Mouse (Mus musculus) cerebellum, postnatal 36 days (tissue): ENCODE measurements around the gene Phlda2.
A peak's percentile ranks its signal among the peaks of the same experiment; 100 is the strongest.

Source experiments
- DNase-seq, 2 experiments: peaks; one replicate each; pipeline ENCODE4 v3.0.0; 2021 to 2022; ENCODE audit warnings: mixed read lengths in 2 of 2

The Phlda2 gene

GRCm38 (mm10) chr7:143501643-143502417 is 1.1 kb downstream of the Phlda2 start:
- peak; percentile 10 to 15 for DNase-seq

DNA sequence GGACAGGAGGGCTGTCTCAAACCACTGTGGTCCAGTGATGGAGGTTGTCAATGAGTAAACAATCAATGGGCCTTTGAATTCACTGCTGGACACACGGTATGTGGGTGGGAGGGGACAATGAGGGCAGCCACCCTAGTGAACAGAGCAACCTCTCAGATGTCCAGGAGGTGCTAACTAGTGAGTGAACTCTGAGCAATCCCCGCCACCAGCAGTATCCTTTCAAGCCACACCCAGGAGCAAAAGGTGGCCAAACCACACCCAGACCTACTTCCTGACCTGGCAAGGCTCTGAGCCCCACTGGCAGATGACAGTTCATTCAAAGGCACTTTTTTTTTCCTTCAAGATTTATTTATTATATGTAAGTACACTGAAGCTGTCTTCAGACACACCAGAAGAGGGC is 2.0 kb downstream of the Phlda2 start:
- DNase-seq = no peak

DNA sequence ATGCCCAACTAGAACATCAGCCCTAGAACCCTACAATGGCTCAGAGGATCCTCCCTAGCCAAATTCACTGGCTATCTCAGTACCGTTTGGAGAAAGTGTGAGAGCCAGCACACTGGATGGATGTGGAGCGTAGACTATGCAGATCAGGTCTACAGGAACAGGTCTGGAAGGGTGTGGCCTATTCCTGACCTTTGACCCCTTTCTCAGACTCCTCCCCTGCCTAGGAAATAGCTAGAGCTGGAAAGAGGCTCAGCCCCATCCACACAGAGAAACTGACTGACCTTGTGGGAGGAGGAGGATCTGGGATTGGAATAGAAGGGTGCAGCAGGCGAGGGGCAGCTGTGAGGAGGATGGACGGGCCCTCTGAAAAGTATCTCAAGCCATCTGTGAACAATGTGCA is 4.4 kb downstream of the Phlda2 start:
- no peak for DNase-seq

DNA sequence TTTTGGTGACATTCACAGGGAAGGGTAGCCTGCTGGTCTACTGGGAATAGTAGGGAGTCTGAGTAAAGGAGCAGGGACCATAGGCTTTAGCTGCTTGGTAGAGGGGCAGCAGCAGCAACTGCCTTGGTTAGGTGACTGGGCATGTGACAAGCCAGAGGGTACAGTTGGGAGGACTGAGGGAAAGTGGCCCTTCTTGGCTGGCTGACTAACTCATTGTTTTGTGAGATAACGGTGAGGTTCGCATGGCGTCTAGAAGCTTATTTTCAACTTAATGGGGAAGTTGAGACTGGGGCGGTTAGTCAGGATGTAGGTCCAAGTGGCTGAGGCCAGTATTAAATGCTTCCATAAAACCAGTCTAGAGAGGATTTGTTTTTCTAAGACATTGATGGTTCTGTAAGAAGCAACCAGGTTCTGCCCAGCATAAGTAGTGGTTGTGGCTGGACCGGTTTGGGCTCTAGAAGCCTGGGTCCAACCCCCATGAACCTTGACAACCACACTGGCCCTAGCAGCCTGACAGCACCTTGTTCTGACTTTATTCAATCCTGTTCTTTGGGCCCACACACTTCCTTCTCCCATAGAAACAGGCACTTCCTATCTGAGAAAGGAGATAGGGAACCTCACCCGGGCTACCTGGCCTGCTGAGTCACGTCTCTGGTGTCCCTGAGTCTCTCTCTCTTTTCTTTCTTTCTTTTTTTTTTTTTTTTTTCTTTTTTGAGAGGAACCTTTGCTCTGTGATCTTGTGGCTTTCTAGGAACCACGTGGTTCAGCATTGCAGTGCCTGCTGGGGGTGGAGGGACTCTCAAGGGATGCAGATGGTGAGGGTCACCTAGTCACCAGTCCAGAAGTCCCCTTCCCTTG is 7.6 kb downstream of the Phlda2 start:
- no peak for DNase-seq

DNA sequence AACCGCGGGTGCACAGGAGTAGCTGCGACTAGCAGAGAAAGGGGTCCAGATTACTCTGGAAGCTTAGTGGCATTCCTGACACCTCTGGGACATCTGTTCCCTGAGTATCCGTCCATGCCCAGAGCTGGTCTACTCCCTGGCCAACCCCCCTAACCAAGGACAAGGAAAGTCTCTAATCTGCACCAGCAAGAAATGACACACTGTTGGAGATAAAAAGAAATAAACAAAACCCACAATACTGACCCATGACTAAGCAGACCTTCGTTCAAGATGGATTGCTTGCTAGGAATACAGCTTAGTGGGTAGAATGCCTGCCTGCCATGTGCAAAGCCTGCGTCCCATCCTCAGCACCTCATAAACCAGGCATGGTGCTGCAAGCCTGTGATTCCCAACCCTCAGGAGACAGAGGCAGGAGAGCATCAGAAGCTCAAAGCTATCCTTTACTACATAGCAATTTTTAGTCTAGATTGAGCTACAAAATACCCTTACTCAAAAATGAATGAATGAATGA is 9.3 kb downstream of the Phlda2 start:
- no peak for DNase-seq

DNA sequence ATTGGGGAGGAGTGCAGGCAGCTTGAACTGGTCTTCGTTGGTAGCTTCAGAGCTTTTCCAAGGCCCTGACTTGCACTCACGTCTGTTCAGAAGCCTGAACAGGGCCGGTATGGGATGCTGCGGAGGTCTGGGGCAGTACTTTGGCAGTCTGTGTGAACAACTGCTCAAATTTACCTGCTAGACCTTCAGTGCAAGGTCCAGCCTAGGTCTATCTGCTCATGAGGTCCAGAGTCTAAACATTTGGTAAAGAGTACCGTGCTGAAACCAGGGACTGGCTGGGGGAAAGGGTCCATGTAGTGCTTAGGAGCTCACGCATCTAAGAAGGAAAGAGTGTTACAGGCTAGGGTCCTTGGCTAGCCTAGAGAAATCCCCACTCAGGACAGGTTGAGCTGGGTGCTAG is 13.2 kb downstream of the Phlda2 start:
- DNase-seq = no peak

DNA sequence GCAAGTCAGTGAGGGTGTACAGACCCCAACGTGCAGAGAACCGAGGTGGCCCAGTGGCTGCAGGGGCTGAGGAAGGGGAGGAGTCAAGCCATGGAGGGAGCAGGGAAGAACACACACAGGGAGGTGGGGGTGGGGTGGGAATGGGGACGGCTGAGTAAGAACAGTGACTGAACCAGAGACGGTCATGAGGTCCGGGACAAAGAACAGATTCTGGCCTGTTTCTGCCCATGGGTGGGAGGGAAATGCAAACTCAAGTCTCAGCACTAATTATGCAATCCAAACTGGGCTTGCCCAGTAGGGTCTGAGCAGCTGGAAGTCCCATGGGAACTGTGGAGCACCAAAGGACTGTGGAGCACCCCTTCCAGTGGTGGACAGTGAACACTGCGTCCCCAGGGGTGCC is 20.4 kb downstream of the Phlda2 start:
- no peak for DNase-seq

DNA sequence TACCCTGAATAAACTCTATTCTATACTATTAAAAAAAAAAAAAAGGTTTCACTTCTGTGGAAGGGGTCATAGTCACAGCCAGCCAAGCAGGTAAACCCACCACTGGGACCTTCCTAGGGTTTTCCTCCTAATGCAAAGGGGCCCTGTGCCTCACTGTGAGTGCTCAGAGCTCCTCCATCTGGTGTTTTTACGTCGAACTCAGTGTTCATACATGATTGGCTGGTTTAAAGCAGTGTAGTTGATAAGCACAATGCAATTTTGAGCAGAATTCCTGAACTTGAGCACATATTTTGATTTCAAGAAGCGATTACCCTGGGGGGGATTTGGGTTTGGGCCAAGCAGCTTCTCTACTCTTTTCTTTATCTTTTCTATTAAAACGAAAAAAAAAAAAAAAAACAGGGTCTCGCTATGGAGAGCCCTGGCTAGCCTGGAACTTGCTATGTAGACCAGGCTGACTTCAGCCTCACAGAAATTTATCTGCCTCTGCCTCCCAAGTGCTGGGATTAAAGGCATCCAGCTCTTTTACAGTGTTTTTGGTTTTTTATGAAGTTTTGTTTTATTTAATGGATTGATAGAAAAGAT is 21.1 kb downstream of the Phlda2 start:
- DNase-seq = no peak

GRCm38 (mm10) chr7:143480498-143480897 is 22.5 kb downstream of the Phlda2 start:
- peak in 1 of 2 experiments; percentile 45 for DNase-seq

DNA sequence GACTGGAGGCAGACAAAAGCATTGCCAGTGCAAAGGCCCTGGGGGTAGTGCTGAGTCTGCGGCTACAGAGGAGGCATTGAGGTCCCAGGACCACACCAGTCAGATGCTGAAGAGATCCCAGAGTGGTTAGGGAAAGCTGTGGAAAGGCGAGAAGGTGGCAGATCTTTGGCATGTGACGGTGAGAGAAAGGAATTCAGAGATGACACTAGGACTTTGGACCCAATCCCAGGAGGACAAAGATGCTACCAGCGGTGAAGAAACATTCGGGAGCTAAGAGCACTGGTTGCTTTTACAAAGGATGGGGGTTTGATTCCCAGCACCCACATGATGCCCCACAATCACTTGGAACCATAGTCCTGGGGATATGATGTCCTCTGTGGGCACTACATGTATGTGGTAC is 25.1 kb downstream of the Phlda2 start:
- no peak for DNase-seq

- no peak for DNase-seq
Measured at GRCm38 (mm10) chr7:143476702-143477335, 26.1 kb downstream of the Phlda2 start.

GRCm38 (mm10) chr7:143475876-143476275 is 27.1 kb downstream of the Phlda2 start:
- no peak for DNase-seq

DNA sequence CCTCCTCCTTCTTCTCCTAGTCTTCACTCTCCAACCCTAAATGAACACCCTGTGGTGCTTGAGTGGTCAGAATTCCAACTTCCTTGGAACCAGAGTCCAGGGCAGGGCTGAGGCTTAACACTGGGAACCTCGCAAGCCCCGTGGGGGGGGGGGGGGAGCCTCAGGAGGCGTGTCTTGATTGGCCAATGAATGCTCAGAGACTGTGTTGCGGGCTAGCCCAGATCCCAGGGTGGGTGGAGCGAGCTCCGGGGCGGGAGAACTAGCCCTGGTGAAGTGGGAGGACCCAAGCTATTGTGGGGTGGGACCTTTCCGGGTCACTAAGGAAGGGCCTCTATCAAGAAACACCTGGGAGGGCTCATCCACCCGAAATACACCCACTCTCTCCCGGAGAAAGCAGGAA is 28.1 kb downstream of the Phlda2 start:
- DNase-seq = no peak

- no peak for DNase-seq
Measured at GRCm38 (mm10) chr7:143473347-143474101, 29.4 kb downstream of the Phlda2 start, which contains the start of gene Slc22a18. Gene Slc22a18, plus strand, starts transcription at chr7:143473736.

DNA sequence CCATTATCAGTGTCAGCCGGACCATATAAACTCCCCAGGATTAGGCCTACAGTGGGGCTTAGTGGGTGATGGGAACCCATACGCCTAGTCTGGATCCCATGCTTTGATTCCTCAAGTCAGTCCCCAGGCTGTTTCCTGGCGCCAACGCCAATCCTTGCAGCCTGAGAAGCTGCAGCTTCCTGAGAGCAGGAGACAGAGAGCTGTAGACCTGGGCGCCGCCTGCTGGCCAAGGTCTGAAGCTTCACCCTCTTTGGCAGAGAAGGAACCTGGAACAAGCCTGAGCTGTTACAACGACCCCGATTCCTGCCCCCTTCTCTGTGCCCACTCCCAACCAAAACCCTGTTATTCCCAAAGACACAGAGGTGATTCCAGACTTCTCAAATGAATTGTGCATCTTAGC is 33.0 kb downstream of the Phlda2 start:
- peak; percentile 70 to 73 for DNase-seq

DNA sequence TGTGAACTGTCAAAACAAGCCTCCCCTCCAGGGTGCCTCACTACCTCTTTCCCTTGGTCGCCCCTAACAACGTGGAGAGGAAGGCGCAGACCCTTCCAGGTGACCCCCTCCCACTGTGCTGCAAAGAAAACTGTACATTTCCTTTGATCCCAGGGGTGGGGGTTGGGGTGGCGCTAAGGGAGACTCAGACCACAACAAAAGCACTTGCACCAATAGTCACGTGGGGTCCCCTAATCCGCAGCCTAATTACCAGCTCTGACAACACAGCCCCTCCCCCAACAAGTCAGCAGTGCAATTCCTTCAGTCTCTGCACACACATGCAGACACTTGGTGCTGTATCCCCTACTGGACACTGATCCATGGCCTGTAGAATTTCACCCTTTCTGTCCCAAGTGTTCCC is 35.2 kb downstream of the Phlda2 start:
- DNase-seq = no peak

- peak; percentile 78 to 83 for DNase-seq
Measured at GRCm38 (mm10) chr7:143466099-143466677, 36.8 kb downstream of the Phlda2 start.

- no peak for DNase-seq
Measured at GRCm38 (mm10) chr7:143464811-143465560, 38.0 kb downstream of the Phlda2 start.

- peak; percentile 79 to 81 for DNase-seq
Measured at GRCm38 (mm10) chr7:143463865-143464415, 39.0 kb downstream of the Phlda2 start.

DNA sequence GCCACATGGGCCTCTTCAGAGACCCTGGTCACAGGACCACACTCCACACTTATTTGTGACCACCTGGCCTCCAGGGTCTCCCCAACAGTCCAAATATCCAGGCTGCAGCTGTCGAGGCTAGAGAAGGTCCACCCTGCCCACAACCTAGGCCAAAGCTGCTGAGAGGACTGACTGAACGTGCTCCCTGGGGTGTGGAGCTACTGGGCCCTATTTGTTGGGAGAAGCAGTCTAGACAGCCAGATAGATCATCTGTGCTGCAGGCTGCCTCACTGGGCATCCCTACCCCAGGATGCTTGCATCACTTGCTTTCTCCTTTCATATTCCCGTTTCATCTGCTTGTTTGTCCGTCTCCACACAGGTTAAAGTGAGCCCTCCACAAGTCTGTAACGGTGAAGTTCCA is 40.4 kb downstream of the Phlda2 start:
- DNase-seq = no peak

DNA sequence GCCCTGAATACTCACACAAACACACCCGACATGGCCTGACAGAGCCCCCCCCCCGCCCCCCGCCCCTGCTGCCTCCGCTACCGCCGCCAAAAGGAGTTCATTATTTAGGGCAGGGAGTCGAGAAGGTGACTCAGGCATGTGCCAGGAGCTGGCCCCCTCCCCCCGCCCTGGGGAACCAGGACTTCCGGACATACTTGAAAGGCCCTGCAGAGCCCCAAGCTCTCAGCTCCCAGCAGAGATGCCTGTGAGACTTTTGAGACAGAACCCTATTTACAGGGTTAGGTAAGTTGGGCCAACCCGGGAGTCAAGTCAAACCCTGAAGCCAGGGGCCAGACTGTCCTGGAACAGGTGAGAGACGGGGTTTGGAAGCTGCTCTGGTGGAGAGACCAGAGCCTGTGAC is 41.0 kb downstream of the Phlda2 start:
- DNase-seq = no peak
